Mouse (Mus musculus): ENCODE results near the gene Mb21d2.

Mb21d2 gene

DNA sequence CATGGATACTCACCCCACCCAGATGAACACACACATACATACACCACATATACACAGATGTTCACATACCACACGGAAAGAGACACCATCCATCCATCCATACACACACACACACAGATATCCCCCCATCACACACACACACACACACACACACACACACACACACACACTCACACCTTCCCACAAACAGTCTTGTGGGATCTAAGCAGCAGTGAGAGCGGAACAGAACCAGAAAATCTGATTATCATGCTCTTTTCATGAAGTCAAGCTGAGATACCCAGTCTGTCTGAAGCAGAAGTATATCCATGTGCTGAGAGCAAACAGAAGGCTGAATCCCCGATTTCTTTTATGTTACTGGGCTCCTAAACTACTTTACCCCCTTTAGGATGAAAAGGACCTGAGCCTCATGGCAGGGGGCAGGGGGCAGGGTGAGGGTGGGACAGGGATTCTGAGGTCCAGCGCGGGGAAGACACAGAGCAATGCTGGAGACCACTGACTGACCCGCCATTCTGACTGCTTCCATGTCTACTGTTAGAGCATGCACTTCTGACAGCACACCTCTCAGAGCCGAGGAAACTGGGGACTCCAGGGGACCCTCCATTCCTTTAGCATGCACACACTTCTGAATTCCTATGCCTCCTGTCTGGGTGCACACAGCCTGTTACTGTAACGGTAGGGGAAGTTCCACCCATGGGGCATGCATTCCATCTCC is 62.7 kb downstream of the Mb21d2 start:
- DNase-seq (ENCODE audit: low read depth, low spot score): no peak

DNA sequence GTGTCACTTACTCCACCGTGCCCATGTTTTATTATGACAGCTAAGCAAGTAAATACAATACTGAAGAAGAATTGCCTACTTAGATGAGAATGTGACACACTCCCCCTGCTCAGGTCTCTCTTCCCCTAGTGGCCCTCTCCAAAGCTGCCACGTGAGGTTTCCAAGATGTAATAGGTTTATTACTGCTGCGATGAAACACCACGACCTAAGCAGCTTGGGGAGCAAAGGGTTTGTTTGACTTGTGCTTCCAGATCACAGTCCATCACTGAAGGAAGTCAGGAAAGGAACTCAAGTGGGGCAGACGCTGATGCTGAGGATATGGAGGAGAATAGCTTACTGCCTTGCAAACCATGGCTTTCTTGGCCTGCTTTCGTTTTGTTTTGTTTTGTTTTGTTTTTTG is 65.9 kb downstream of the Mb21d2 start:
- DNase-seq (ENCODE audit: low read depth, low spot score): no peak

DNA sequence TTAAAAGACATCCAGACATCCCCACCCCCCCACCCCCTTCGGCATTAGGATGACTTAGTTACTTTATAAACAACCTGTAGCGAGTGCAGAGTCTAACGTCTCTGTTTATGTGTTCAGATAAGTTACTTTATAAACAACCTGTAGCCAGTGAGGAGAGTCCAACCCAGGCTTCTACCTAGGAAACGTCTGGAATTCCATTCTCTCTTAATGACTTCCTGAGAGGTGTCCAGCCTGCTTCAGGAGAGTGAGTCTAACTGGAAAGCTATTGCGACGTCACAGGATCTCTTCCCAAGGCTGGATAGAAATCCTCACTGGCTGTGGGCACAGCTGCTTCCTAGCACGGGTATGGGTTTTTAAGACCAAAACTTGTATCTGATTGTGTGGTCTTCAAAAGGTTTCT is 67.4 kb downstream of the Mb21d2 start:
- DNase-seq (ENCODE audit: low read depth, low spot score): no peak

DNA sequence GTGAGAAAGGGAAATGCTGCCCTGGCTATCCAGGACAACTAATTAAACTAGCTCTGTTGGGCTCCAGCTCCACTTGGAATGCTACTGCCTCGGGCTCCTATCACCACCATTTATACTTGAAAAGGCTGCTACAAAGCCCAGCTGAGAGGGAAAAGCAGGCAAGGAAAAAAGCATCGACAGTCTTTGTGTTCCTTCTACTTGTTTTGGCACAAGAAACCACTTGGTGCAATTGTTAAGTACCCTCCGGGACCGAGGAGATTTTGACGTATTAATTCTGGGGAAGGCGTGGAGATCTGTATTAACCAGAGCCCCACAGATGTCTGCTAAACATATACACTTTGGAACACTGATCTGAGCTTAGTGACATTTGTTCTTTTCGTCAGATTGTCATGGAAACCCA is 69.8 kb downstream of the Mb21d2 start:
- no peak for DNase-seq (ENCODE audit: low read depth, low spot score)

DNA sequence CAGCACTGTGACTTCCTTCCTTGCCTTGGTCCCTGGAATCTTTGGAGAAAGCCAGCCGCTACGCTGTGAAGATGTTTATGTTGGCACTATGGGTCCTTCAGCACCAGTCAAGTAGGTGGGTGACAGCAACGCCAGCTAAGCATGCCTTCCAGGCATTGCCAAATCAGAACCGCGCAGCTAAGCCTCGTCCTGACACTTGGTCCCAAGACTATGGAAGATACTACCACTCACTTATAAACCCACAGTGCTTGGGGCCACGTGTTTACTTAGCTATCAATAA is 70.5 kb downstream of the Mb21d2 start:
- DNase-seq (ENCODE audit: low read depth, low spot score): no peak

DNA sequence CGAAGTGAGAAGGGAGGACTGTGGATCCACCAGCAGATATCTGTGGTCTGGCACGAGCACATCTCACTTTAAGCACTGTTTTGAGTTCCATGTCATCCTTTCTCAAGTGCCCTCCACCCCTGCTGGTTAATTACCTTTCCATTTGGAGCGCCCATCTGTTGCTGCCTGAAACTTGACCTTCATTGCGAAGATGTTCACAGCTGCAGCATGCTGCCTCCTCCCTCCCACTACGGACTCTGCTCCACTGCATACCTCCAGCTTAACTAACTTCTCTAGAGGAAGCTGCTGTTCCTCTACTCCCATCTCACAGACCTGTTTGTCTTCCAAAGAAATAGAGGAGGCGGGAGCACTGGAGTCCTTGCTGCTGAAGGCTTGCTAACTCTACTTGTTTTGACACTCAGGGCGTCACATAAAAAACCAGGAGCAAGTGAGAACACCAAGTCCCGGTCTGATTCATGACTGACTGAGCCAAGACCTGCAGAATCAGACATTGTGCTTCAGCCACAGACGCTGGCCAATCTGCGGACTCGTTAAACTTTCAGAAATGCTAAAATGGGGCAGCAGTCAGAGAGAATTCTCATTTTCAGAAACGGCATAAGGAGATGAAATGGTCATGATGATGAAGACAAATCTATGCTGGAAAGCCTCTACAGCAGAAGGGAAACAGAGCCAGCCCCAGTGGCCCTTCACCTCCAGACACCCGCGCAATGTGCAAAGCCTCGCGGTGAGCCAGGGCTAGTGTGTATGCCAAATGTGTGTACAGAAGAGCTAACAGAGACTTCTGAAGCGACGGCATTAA is 71.1 kb downstream of the Mb21d2 start:
- DNase-seq (ENCODE audit: low read depth, low spot score): no peak

DNA sequence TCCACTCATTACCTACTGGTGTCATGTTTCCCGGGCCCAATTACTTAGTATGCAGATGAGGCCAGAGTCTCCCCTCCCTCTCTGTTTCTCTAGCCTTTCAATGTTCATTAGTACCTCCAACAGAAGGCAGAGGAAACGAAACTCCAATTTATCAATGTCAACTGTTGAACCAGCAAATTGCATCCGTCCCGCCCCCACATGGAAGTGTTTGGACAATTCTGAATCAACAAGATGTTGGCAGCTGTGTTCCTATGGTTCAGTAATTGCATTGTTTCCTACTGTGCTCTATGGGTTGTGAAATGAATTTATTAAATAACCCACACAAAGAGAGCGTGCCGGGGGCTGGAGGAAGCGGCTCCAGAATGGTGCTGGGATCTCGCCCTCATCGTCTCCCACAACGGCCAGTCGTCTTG is 78.1 kb downstream of the Mb21d2 start:
- DNase-seq (ENCODE audit: low read depth, low spot score): no peak

DNA sequence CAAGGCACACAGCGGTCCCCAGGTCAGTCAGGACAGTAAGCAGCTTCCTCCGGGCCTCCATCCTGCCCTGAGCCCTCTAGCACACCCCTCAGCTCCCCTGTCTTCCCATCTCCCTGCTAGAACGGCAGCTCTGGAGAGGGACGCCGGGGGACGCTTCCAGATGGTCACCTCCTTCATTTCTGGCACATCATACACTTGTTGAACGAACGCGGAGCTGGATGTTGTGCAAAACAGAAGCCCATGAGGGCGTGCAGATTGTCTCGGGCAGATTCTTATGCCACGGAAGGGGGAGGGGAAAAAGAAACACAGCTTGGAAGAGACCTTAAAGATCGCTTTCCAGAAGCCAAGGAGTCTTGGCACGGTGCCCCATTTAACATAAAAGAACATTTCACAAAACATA is 78.6 kb downstream of the Mb21d2 start:
- no peak for DNase-seq (ENCODE audit: low read depth, low spot score)

DNA sequence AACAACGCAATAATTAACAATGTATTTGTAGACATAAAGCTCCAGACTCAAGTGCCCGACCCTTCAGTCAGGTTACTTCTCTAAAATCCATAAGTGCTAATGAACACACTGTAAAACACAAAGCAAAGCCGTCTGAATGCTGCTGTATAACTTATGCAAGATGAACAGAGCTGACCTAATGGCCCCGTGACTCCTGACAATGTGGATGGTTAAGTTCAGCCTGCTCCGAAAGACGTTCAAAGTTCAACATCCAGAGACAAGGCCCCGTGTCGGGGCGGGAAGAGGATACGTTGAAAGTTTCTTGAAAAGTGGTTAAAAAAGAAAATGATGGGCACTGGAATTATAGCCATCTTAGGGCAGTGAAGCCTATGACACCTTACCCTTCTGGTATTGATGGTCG is 83.3 kb downstream of the Mb21d2 start:
- DNase-seq (ENCODE audit: low read depth, low spot score): no peak

DNA sequence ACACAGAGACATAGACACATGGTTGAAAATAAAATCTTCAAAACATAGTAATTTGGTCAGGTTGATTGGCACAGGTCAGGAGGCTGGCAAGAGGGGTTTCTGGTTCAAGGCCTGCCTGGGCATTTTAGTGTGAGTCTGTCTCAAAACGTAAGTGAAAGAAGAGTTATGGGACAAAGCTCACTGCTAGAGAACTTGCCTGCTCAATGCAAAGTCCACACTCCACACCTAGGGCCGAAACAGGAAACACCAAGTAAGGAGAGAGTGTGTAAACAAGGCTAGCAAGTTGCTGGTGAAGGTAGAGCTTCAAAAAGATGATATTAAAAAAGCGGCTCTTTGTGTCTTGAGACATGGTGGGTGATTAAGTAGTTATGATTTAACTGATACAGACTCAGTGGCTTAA is 84.1 kb downstream of the Mb21d2 start:
- no peak for DNase-seq (ENCODE audit: low read depth, low spot score)

DNA sequence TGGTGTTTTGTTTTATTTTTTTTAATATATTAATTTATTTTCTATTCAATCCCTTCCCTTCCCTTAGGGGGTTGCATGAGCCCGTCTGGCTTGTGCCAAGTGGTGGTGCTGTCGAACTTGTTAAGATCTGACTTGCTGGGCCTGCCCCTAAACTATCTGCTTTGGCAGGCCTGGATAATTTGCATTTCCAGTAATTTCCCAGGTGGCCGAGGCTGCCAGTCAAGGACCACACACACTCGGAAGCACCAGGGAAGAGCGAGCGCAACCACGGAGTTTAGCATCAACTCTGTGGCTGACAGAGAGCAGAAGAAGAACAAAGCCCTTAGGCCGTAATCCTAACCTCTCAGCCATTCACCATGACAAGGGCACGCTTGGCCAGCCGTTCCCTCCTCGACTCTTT is 88.4 kb downstream of the Mb21d2 start:
- no peak for DNase-seq (ENCODE audit: low read depth, low spot score)

DNA sequence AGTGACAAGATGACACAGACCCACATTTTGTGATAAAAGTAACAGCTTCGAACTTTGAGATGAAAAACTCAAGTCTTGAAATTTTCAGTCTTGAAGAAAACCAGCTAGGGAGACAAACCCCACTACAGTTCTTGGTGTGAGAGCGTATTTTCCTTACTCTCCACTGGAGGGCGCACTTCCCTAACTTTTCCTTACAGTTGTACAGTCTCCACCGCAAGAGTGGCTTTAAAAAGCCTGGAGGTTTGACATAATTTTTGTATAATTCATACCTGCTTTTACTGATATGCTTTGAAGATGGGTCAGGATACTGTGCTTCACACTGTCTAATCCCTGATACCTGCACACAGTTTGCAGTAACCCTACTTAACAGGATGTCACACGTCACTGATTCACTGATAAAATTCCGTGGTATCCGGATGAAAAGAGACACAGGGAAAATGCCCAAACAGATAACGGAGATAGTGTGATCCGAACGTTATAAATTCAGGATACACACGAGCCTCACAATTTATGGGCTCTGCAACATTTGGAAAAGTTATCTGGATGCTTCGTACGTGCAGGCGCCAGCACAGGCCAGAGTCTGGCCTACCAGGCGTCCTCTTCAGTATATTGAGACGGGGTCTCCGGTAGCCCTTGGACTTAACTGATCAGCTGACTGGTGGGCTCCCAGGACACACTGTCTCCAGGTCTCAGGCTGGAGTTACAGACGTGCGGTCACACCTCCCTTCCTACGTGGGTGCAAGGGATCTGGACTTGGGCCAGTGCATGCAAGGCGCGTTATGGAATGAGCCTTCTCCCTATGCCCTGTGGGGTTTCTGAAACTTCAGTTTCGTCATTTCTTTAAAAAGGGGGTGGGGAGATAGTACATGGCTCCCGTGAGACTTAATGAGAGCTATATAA is 89.1 kb downstream of the Mb21d2 start:
- DNase-seq (ENCODE audit: low read depth, low spot score): peak; percentile 58

DNA sequence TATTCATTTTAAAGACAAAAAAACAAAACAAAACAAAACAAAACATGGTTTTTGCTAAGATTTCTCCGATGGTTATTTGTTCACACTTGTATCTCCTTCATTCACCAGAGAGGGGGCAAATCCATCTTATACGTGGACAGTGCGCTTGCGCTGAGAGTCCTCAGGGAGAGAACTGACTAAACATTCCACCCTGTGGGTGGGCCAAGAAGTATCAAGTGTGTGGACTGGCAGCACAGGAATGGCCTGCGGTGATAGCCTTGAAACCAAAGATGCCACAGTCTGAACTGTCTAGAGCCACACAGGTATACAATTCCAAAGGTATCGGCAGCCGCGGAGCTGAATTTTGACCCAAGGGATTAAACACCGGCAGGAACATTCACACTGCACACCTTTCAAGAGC is 89.9 kb downstream of the Mb21d2 start:
- no peak for DNase-seq (ENCODE audit: low read depth, low spot score)

DNA sequence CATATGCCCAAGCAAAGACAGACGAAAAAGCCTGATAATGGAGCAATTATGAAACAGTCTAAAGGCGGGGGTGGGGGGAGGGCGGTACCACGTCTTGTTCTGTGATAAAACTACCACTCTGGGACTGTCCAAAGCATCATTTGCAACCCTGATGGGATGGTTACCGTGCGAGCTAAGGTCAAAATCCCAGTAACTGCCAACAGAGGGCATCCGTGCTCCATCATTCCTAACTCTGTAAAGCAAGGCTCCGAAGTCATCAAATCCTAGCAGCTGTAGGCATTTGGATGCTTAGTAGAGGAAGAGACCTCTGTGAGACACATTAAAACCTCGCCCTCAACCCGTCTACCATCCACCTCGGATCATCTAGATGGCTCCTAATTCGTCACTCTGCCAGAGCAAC is 91.5 kb downstream of the Mb21d2 start:
- DNase-seq (ENCODE audit: low read depth, low spot score): peak; percentile 45

DNA sequence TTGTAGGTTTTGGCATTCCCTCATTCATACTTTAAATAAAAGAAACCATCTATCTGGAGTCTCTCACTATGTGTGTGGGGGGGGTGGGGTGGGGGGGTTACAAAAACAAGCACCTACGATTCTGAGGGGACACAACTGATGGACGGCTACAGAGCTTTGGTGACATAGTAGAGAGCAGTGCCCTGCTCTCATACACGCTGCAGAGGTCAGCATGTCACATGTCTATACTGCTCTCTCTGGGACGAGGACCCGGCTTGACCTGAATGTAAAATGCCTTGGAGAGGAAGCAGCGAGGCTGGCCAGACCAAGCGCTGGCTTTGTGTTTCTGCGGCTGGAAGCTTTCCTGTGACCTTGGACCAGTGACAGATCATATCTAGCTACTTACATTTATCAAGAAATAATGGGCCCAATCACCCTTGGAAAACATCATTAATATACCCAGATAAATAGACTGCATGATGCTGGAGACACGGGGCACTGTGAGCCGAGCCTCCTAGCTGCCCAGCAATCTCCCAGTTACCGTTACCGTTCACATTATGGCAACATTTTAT is 97.3 kb downstream of the Mb21d2 start:
- DNase-seq (ENCODE audit: low read depth, low spot score): no peak

DNA sequence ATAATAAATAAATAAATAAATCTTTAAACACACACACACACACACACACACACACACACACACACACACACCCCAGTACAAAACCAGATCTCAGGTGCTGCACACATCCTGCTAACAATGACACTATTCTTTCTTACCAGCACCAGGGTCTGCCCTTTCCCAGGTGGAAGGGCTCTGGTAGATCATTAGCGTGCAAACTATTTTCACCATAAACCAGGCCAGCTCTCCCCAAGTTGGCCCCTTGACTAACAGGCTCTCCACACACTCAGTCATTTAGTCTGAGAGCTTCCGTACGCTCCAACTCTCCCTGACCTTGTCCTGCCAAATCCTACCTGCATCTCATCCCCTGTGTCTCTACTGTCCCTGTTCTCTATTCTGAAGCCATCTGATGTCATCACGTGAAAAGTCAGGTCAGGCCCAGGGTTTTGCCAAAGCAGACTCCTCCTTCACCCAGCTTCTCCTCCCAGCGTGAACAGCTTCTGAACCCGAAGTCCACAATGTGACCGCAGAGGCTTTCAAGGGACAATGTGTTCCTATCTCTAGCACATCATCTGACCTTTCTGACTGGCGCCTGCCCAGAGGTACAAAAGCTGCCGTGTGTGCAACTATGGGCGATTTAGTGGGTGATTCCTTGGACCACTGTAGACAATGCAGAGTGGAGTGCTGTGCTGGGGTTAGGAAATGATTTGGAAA is 100.1 kb downstream of the Mb21d2 start:
- DNase-seq (ENCODE audit: low read depth, low spot score): no peak

DNA sequence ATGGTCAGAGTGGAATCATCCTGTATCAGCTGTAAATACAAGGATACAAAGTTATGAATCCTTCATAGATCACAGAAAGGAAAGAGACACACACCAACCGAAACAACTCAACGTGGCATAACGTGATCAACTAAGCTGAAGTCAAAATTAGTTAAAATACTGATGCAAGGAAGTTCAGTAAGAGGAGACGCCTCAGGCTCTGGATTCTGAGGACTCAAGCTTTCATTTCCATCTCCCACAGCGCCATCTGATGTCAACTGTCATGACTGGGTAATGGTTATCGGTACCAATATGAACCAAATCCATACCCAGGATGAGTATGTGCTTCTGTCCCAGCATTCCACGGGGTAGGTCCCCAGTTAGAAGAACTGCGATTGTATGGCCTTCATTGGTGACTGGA is 104.7 kb downstream of the Mb21d2 start:
- DNase-seq (ENCODE audit: low read depth, low spot score): no peak

DNA sequence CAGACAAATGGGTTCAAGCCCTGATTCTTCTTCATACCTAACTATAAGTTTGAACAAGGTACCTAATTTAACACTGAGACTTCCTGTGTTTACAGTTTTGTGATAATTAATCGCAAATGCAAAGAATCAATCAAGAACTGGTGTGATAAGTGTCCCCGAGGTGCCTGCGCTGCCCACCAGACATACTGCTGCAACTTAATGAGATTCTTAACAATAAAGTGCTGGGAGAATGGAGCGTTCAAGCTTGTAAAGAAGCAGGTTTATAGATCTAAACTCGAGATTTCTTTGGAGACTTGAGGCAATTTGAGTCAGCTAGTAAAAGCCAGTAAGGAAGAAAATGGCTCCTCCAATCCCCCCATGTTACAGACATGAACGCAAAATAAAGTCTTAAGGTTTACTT is 107.7 kb downstream of the Mb21d2 start:
- DNase-seq (ENCODE audit: low read depth, low spot score): no peak

DNA sequence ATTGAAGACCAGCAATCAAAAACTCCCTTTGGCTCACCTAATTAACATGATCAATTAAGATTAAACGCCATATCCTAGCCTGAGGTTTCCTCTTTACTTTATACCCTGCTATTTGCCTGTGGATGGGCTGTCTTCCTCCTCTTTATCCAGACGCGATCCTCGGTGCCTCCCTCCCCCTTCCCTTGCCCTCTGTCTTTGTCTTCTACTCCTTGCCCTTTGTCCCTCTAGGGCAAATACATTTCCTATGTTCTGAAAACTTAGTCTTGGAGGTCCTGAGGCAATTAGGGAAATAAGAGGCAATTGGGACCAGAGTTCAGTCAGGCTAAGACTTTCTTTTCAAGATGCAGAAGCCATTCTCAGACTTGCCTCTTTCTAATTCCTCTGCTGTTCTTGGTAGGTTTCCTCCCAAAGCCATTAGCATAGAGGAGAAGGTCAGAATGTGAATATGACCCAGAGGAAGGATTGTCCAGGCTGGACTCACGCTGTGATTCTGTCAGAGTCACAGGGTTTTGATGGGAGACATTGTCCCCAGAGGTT is 110.7 kb downstream of the Mb21d2 start:
- no peak for DNase-seq (ENCODE audit: low read depth, low spot score)

DNA sequence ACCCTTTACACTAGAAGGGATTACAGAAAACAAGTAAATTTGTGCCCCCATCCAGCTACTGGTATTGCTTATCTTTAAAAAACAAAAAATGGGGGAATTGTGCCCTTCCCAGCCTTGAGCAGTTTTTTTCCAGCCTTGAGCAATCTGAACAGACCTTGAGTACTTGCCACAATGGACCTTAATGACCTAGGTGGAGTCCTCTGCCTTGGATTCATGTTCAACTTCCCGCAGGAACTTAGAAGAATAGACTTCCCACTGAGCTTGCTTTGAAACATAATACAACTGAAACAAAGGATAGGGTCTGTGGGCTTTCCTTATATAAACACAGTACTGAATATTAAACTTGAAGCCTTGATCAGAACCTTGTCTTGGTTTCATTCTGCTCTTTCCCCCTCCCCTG is 116.2 kb downstream of the Mb21d2 start:
- no peak for DNase-seq (ENCODE audit: low read depth, low spot score)

DNA sequence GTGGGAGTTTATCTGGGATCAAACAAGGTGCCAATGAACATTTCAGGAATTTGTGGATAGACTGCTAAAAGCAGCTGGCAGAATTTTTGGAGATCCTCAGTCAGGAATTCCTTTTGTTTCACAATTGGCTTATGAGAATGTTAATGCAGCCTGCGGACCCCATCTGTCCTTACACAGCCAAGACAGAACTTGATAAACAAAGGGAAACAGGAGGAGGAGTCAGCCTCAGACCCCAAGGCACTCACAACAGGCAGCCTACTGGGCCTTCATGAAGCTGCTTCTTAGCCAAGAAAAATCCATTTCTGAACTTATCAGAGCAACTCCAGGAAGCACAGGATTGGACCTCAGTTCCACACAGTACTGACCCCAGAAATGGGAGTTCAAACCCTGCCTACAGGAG is 120.4 kb downstream of the Mb21d2 start:
- no peak for DNase-seq (ENCODE audit: low read depth, low spot score)
